27 mouse cellular contexts compared by ENCODE assay signal in the genomic region with DNA sequence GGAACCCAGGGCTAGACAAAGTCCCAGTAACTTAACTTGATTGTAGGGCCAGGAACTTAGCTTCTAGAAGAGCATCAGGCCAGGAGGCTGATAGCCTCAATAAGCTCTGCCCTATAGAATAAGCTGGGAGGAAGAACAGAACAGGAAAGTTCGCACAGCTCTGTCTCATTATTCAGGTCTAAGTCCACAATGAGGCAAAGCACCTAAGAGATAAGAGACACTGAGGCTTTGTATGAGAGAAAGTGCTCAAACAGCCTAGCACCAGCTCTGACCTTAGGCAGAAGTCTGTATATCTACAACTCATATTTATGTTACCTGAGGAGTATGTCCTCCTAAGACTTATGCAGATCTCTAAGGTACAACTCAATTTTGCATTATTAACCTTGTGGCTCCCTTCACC. TPM values are rescaled to one million over a fixed set of nuclear protein-coding genes. Genes with fewer than 3 reads are reported as not detected.
"Had no signal": no experiment of that assay in that cellular context is flagged by ENCODE, and none has a peak within 500 bp of the region (broad histone marks: within the 10 kb centered on the region; RNA-seq: fewer than 3 reads in every experiment).

No protein-coding gene starts in this region.

- ATAC-seq: hindbrain, postnatal 0 days had no signal

- H3K9me3 ChIP-seq: heart, embryonic 13.5 days; heart, embryonic 15.5 days; hindbrain, embryonic 13.5 days; hindbrain, embryonic 15.5 days; limb, embryonic 10.5 days; limb, embryonic 12.5 days; liver, embryonic 13.5 days had no signal

- H3K27me3 ChIP-seq: heart, embryonic 13.5 days; heart, embryonic 15.5 days; hindbrain, embryonic 13.5 days; hindbrain, embryonic 15.5 days; limb, embryonic 12.5 days; liver, embryonic 13.5 days had no signal

- DNase-seq: gastrocnemius, postnatal 14 days; gastrocnemius, postnatal 36 days; heart, adult 11 months; heart, adult 2 months; heart, postnatal 14 days; heart, postnatal 36 days; kidney, adult 18-20 months; kidney, adult 8-10 months; kidney, postnatal 10 days; kidney, postnatal 25 days; liver; liver, embryonic 13.5 days had no signal

- H3K9ac ChIP-seq: heart, embryonic 13.5 days; heart, embryonic 15.5 days; hindbrain, embryonic 13.5 days; hindbrain, embryonic 15.5 days; limb, embryonic 12.5 days; liver, embryonic 13.5 days had no signal

- H3K4me1 ChIP-seq: heart, embryonic 13.5 days; hindbrain, embryonic 15.5 days; limb, embryonic 10.5 days; limb, embryonic 12.5 days; liver, embryonic 13.5 days had no signal

- H3K27ac ChIP-seq: heart, adult 2 months; heart, embryonic 13.5 days; heart, embryonic 15.5 days; hindbrain, embryonic 13.5 days; hindbrain, embryonic 15.5 days; hindbrain, postnatal 0 days; left cerebral cortex, adult 2 months; limb, embryonic 10.5 days; limb, embryonic 12.5 days; liver, embryonic 13.5 days had no signal

- H3K4me3 ChIP-seq: heart, adult 2 months; heart, embryonic 13.5 days; heart, embryonic 15.5 days; hindbrain, embryonic 13.5 days; hindbrain, embryonic 15.5 days; left cerebral cortex, adult 2 months; limb, embryonic 10.5 days; limb, embryonic 12.5 days; liver, embryonic 13.5 days had no signal

- H3K4me2 ChIP-seq: heart, embryonic 11.5 days; heart, embryonic 13.5 days; heart, embryonic 15.5 days; hindbrain, embryonic 13.5 days; hindbrain, embryonic 15.5 days; limb, embryonic 12.5 days; liver, embryonic 11.5 days; liver, embryonic 13.5 days had no signal

RNA-seq across cellular contexts. Expression of gene Wdr49, which starts 40.6 kb away (rescaled TPM):
- polyA plus RNA-seq: gonadal fat pad, adult 2 months; heart, adult 2 months; heart, embryonic 11.5 days; heart, embryonic 13.5 days; heart, embryonic 15.5 days; heart, postnatal 0 days; kidney, embryonic 14.5 days; kidney, embryonic 16.5 days; large intestine, adult 2 months; limb, embryonic 10.5 days; limb, embryonic 12.5 days; liver, embryonic 11.5 days; liver, embryonic 13.5 days had no signal
